Mouse (Mus musculus): Measurements from ENCODE around the gene Fbxw8. TPM values are rescaled to one million over a fixed set of nuclear protein-coding genes. Genes with fewer than 3 reads are reported as not detected.

Fbxw8 gene
- total RNA-seq, 4 experiments from 2014 or later, result 34.1 to 35.7 (median 35.1) TPM

GRCm38 (mm10) chr5:118108124-118108793, 47.0 kb downstream of the Fbxw8 start:
- peak; percentile 71 to 80 for DNase-seq (ENCODE audit: low spot score in 2 of 2)

GRCm38 (mm10) chr5:118106667-118107066, 48.6 kb downstream of the Fbxw8 start:
- no peak for DNase-seq (ENCODE audit: low spot score in 2 of 2)

- no peak for DNase-seq (ENCODE audit: low spot score in 2 of 2)
Measured at GRCm38 (mm10) chr5:118105536-118105935, 49.7 kb downstream of the Fbxw8 start.

GRCm38 (mm10) chr5:118099870-118100478, 55.3 kb downstream of the Fbxw8 start:
- DNase-seq (ENCODE audit: low spot score in 2 of 2), result no peak

- no peak for DNase-seq (ENCODE audit: low spot score in 2 of 2)
Measured at GRCm38 (mm10) chr5:118099069-118099869, 56.0 kb downstream of the Fbxw8 start.

GRCm38 (mm10) chr5:118096317-118096716, 58.9 kb downstream of the Fbxw8 start:
- DNase-seq (ENCODE audit: low spot score in 2 of 2), result no peak

- no peak for DNase-seq (ENCODE audit: low spot score in 2 of 2)
Measured at GRCm38 (mm10) chr5:118095849-118096248, 59.4 kb downstream of the Fbxw8 start.

GRCm38 (mm10) chr5:118095433-118095832, 59.8 kb downstream of the Fbxw8 start:
- no peak for DNase-seq (ENCODE audit: low spot score in 2 of 2)

- DNase-seq (ENCODE audit: low spot score in 2 of 2), result no peak
Measured at GRCm38 (mm10) chr5:118093321-118094035, 61.8 kb downstream of the Fbxw8 start.

- no peak for DNase-seq (ENCODE audit: low spot score in 2 of 2)
Measured at GRCm38 (mm10) chr5:118090837-118091236, 64.4 kb downstream of the Fbxw8 start.

- DNase-seq (ENCODE audit: low spot score in 2 of 2), result no peak
Measured at GRCm38 (mm10) chr5:118090101-118090500, 65.2 kb downstream of the Fbxw8 start.

- peak in 1 of 2 experiments; percentile 73 for DNase-seq (ENCODE audit: low spot score in 2 of 2)
Measured at GRCm38 (mm10) chr5:118089102-118089501, 66.2 kb downstream of the Fbxw8 start.

GRCm38 (mm10) chr5:118086956-118087355, 68.3 kb downstream of the Fbxw8 start:
- DNase-seq (ENCODE audit: low spot score in 2 of 2), result no peak

- no peak for DNase-seq (ENCODE audit: low spot score in 2 of 2)
Measured at GRCm38 (mm10) chr5:118085313-118085712, 70.0 kb downstream of the Fbxw8 start.

- no peak for DNase-seq (ENCODE audit: low spot score in 2 of 2)
Measured at GRCm38 (mm10) chr5:118084171-118084727, 71.0 kb downstream of the Fbxw8 start.

GRCm38 (mm10) chr5:118083060-118083638, 72.1 kb downstream of the Fbxw8 start:
- DNase-seq (ENCODE audit: low spot score in 2 of 2), result no peak

GRCm38 (mm10) chr5:118081996-118082395, 73.3 kb downstream of the Fbxw8 start:
- DNase-seq (ENCODE audit: low spot score in 2 of 2), result no peak

- no peak for DNase-seq (ENCODE audit: low spot score in 2 of 2)
Measured at GRCm38 (mm10) chr5:118081374-118081949, 73.8 kb downstream of the Fbxw8 start.

GRCm38 (mm10) chr5:118079839-118080250, 75.4 kb downstream of the Fbxw8 start:
- DNase-seq (ENCODE audit: low spot score in 2 of 2), result no peak

GRCm38 (mm10) chr5:118079354-118079753, 75.9 kb downstream of the Fbxw8 start:
- no peak for DNase-seq (ENCODE audit: low spot score in 2 of 2)

- no peak for DNase-seq (ENCODE audit: low spot score in 2 of 2)
Measured at GRCm38 (mm10) chr5:118078550-118078949, 76.7 kb downstream of the Fbxw8 start.
